Mouse (Mus musculus): ENCODE data around the gene Jak3.
"Not testable (repeated sequence)": the region's sequence is repeated elsewhere in the genome, so short reads cannot be mapped to it uniquely, and the experiment has no call there.

Gene Jak3

GRCm38 (mm10) chr8:71725122-71725924, 49.2 kb downstream of the Jak3 start, which contains the start of gene Fcho1:
Gene Fcho1, minus strand, starts transcription at chr8:71725716.
- peak; percentile 93 for DNase-seq

GRCm38 (mm10) chr8:71728240-71728785, 52.2 kb downstream of the Jak3 start:
- DNase-seq, result peak; percentile 83 to 85

- peak in 1 of 2 experiments; percentile 67 for DNase-seq
Measured at GRCm38 (mm10) chr8:71728826-71729620, 52.9 kb downstream of the Jak3 start.

GRCm38 (mm10) chr8:71731652-71732230, 55.6 kb downstream of the Jak3 start:
- DNase-seq, result peak; percentile 69 to 77

- not testable (repeated sequence) for DNase-seq
Measured at GRCm38 (mm10) chr8:71738316-71738715, 62.2 kb downstream of the Jak3 start.

All from cerebellum, postnatal 10 days (tissue).